Mouse (Mus musculus) left cerebral cortex, adult 11 months (tissue): ENCODE measurements around the gene Sipa1l3.
A peak's percentile ranks its signal among the peaks of the same experiment; 100 is the strongest.

Experiments
- DNase-seq: peaks from one replicate; pipeline ENCODE4 v3.0.0; 2022; ENCODE audit warnings: low spot score

Sipa1l3 gene

GRCm38 (mm10) chr7:29335841-29336671 lies 182.4 kb downstream of the Sipa1l3 start:
- no peak for DNase-seq

DNA sequence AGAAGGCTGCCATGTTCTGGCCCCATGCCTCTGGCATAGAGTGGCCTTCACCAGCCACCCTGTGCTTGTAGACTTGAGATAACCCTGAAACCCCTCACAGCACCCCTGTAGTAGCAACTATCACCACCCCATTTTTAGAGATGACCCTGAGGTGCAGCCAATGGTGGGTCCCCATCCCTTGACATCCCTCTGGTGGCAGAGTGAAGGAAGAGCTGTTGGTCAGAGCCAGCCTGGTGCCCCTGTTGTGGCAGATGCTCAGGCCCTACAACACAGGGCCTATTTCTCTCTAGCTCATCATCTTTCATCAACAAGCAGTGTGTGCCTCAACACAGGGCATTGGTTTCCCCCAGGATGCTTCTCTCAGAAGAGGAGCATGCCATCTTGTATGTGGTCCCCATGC lies 183.2 kb downstream of the Sipa1l3 start:
- DNase-seq = no peak

DNA sequence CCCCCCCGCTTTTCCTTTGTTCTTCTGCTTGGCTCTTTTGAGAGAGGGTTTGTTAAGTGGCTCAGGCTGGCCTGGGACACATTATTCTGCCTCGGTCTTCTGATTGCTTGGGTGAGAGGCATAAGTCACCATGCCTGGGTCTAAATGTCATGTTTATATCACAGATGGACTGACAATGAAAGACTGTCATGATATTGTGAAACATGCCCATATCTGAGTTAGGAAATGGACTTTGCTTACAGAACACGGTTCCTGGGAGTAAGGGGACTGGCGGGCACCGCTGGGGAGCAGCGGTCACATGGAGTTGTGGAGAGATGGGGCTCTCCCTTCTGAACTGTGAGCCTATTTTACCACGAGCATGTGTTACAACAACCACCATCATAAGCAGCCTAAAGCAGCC lies 184.3 kb downstream of the Sipa1l3 start:
- no peak for DNase-seq

- DNase-seq = no peak
Measured at GRCm38 (mm10) chr7:29328984-29329383, 189.5 kb downstream of the Sipa1l3 start.

DNA sequence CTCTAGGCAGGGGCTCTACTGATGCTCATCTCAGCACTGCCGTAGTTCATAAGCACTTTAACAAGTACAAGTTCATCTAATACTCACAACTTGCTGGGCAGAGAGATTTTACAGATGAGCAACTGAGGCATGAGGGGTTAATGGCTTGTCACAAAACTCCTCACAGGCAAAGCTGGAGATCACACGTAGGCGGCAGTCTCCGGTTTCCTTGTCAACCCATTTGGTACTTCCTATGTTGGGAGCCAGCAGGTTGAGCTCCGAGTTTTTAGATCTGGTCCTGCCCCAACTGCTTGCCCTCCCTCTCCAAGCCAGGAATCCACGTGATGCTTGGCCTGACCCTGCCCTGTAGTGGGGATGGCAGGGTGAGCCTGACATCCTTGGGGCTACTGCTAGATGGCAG lies 191.4 kb downstream of the Sipa1l3 start:
- DNase-seq = no peak

DNA sequence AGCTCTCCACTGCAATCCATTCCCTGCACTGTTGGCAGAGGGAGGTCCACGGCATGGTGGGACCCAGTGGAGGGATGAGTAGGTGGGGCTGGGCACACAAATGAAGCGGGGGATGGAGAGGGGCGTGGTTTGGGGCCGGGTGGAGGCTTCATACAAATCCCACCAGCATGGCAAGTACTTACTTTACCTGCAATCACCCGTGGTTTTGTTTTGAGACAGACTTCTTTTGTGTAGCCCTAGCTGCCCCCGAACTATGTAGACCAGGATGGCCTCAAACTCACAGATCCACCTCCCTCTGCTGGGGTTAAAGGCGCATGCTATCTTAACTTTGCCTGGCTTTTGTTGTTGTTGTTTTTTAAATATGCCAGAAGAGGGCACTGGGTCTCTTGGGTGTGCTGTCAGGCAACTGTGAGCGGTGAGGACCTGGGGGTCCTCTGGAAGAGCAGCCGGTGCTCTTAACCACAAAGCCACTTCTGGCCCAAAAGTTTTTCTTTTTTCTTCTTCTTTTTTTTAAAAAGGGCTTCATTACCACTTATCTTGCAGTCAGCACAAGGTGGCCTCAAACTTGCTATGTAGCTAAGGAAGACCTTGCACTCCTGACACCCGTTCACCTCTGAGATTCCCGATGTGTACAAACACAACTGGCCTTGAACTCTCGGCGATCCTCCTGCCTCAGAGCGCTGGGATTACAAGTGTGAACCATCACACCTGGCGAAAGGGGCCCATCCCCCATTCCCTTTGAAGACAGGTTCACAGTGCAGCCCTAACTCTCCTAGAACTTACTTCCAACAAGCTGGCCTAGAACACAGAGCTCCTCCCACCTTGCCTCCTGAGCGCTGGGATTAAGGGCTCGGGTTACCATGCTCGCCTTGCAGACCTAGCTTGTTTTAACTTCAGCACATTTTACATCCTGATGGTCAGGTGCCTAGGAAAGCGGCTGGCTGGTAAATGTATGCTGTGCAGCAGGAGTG lies 198.8 kb downstream of the Sipa1l3 start:
- no peak for DNase-seq

- no peak for DNase-seq
Measured at GRCm38 (mm10) chr7:29318115-29318911, 200.1 kb downstream of the Sipa1l3 start.

DNA sequence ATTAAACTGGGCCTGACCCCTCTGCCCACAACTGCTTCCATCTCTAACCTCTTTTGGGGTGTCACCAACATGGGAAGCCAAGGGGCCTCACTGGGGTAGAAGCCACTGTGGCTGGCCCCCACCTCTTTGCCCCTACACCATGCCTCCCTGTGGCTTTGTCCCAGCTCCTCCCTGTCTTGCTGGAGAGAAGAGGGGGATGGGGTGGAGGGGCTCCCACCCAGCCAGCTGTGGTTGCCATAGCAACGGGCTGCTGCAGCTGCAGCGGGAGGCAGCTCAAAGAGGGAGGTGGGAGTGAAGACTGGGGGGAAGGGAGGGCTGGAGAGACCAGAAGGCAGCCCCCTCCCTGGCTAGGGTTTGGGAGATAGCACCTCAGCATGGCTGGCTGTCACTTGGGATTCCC lies 200.9 kb downstream of the Sipa1l3 start:
- no peak for DNase-seq

- DNase-seq = no peak
Measured at GRCm38 (mm10) chr7:29316976-29317375, 201.5 kb downstream of the Sipa1l3 start.

- DNase-seq = no peak
Measured at GRCm38 (mm10) chr7:29316137-29316734, 202.2 kb downstream of the Sipa1l3 start.

DNA sequence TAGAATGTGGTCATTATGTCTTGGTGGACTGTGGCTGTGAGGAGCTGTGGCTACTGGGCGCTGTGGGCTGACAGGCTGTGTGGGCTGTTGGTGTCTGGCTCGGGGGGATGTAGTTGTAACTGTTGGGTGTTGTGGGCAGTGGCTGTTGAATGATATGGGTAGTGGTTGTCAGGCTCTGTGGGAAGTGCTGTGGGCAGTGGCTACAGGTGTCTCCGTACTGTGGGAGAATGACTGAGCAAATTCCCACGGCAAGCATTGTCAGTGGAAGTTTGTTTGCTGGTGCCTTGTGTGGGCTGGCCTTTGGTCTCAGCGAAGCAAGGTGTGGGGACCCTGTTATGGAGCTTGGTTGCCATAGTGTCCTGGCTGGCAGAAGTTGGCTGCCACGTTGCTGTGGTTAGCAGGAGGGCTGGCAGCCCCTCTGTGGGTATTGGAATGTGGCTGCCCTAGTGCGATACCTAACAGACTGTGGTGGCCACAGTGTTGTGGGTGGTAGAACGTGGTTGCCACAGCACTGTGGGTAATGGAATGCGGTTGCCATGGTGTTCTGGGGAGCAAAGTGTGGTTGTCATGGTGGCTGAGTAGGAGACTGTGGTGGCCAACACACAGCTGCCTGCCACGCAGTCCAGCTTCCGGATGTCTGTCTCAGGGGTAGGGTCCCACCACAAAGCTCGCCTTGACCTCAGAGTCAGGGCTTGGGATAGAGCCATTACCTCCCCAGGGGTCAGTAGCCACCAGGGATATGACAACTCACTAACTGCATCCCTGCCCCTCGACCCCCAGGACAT lies 203.4 kb downstream of the Sipa1l3 start:
- DNase-seq = no peak

- DNase-seq = no peak
Measured at GRCm38 (mm10) chr7:29313572-29314261, 204.7 kb downstream of the Sipa1l3 start.

- no peak for DNase-seq
Measured at GRCm38 (mm10) chr7:29313051-29313450, 205.4 kb downstream of the Sipa1l3 start.

GRCm38 (mm10) chr7:29309749-29310148 lies 208.7 kb downstream of the Sipa1l3 start:
- no peak for DNase-seq

DNA sequence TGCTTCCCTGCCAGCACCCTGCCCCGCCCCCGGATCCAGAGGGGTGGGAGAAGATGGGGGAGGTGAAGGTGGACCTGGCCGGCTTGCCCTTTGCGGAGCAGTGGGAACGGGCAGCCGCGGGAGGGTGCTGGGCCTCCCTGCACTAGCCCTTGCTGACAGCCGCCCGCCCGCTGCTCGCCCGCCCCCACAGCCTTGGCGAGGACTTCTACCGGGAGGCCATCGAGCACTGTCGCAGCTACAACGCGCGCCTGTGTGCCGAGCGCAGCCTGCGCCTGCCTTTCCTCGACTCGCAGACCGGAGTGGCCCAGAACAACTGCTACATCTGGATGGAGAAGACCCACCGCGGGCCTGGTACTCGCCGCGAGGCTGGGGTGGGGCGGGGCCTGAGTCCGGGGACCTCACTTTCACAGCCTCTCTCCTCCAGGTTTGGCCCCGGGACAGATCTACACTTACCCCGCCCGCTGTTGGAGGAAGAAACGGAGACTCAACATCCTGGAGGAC lies 209.2 kb downstream of the Sipa1l3 start:
- DNase-seq = no peak

DNA sequence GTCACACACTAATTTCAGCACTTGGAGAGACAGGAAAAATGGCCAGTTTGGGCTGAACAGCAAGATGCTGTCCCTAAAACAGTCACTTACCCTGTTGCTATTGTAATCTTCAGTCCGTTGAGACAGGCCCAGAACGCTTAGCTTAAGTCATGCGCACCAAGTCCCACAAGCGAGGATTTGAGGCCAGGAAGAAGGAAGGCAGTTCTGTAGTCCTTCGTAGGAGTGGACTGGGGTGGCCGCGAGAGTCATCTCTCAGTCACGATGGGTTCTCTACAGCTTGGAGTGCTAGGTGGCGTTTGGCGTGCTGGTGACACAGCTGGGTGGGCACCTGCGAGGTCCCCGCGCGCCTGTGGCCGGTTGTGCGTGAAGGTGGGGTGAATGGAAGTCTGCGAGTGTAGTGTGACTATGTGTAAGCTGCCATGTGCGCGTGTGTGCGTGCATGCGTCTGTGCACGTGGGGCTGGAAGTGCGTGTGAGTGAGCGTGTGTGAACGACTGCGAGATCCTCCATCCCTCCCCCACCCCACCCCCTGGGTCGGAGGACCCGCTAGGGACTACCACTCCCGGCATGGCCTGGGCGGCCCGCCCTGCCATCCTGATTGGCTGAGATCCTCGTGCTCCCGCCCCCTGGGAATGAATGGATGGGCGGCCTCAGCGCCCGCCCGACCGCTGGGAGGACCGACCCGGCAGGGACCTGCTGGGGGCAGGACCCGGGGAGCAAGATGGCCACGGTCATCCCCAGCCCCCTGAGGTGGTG lies 210.9 kb downstream of the Sipa1l3 start:
- peak; percentile 88 for DNase-seq

DNA sequence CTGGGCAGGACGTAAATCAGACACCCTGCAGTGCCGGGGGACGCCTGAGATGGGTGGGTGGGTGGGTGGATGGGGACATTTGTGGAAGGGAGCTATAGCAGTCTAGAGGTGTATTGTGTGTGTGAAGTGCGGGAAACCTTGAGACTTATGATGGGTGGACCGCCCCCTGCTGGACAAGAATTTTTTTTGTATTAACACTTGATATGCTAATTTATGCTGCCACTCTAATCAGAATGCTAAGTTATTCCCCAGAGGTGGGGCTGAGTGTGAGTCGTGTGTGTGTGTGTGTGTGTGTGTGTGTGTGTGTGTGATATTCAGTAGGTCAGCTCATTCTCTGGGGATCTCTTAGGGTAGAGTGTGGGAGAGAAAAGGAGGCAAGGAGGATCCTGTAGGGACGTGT lies 211.8 kb downstream of the Sipa1l3 start:
- no peak for DNase-seq

DNA sequence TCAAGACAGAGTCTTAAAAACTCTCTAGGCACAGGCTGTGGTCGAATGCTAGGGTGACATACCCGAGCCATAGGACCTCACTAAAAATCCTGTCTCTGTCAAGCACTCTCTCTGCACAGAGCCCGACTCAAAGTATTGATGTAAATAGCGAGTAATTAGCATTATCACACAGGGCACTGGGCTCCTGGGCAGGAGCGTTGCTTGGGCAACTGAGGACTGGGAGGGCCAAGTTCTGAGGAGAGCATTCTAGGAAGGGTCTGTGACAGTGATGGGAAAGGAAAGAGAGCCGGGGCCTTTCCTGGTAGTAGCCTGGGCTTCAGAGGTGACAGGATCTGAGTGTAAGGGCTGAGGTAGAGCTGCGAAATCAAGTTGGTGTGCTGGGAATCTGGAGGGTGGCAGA lies 212.3 kb downstream of the Sipa1l3 start:
- no peak for DNase-seq

- DNase-seq = no peak
Measured at GRCm38 (mm10) chr7:29305263-29305988, 213.0 kb downstream of the Sipa1l3 start.
